Mouse (Mus musculus): ENCODE measurements around the gene Amdhd2.

DNA sequence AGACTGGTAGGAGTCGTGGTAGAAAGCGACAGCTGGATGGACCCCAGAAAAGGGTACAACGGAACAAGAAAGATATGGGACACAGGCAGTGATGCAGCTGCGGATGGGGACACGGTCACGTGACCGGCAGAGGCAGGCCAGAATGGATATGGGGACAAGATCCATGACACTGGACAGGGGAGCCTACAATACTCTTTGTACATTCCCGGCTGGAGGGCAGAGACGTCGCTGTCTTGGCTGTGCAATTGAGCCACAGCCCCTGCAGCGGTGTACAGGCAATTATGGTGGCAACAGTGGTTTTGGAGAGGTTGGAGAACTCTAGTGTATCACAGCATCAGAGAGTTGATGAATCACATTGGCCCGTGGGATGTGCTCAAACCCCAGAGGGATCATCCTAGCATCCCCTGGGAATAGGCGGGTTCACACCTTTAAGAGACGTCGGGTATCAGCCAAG, 42.4 kb upstream of the Amdhd2 start:
- TF ChIP-seq POLR2A (IDR thresholded peaks at IDR 0.05; ENCODE audit: insufficient read length, low read depth) (no peak), MYOD1 (IDR thresholded peaks at IDR 0.05; ENCODE audit: control insufficient read depth in 1 of 3, insufficient read length in 2 of 3, low read depth in 2 of 3) (no peak), USF1 (IDR thresholded peaks at IDR 0.05; ENCODE audit: low read depth) (peak; percentile 93)
